Mouse (Mus musculus) left cerebral cortex, adult 11 months (tissue): ENCODE measurements around the gene Gm47985.

ENCODE experiments used
- DNase-seq: peaks from one replicate; pipeline ENCODE4 v3.0.0; 2022; ENCODE audit warnings: low spot score

The Gm47985 gene

DNA sequence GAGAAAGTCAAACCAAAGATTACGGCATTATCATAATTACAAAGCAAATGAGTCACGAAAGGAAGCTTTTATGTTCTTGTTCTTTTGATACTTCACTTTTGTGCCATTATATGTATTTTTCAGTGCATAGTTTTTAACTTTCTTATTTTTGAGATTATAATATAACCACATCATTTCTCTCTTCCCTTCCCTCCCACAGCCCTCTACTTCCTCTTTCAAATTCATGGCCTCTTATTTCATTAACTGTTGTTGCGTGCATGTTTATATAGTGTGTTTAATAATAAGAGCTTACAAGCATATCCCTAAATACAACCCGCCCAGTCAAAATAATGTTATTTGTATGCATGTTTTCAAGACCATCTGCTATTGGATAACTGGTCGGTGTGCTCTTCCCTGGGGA lies 36.7 kb downstream of the Gm47985 start:
- DNase-seq, result no peak

DNA sequence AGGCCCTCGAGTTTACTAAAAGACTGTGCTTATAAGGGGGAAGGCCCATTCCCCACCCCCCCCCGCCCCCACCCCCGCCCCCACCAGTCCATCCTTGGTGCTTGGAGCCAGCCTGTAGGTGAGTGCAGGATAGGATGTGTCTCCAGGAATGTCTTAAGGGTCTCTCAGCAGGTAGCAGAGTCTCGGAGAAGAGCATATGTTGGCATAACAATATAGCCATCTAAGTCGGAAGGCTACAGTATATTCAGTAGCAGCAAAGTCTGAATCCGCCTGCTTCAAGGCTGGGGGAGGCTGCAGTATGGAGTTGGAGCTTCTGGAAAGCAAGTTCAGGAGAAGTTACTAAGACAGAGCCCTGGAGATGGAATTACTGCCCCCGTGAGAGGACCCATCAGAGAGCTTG lies 37.8 kb downstream of the Gm47985 start:
- no peak for DNase-seq

DNA sequence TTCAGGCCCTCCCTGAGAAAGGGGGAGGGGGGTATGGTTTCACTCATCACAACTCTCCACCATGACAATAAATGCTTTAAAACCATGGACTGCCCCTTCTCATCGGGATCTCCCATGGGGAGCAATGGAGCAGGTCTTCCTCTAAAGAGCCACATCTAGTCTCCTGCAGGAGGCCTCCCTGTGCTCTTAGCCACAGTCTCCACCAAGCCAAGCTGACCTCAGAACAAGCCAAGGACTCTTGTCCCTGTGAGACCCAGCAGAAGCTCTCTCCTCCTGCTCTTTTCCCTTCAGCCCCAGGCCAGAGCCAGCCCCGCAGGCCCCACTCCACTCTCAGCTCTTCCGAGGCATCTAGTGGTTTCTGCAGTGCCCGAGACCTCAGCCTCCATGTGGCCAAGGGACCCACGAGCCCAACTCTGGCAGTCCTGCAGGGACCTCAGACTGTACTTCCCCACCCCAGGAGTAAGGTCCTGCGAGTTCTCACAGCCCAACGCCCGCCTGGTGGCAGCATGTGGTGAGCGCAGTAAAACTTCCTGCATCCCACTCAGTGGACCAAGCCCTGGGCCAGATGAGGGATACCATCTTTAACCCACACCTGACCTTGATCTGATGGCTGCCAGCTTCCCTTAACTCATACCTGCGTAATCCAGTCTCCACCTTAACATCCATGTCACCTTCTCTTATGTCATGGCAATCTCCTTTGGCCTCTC lies 40.4 kb downstream of the Gm47985 start:
- DNase-seq, result no peak

DNA sequence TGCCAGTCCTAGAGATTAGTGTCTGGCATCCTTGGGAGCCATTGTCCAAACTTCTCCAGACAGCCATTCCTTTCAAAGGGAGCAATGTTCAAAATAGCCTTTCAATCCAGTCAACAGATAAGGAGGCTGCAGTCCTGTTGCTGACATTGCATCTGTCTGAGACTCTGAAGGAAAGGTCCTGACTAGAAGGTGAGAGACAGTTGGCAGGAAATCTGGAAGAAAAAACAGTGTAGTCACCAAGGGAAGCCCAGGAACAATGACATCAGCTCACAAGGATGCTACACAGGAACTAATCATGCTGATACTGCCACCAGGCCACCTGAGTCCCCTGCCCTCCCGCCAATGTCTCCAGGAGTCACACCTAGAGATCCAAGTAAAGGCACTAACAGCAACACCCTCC lies 41.0 kb downstream of the Gm47985 start:
- no peak for DNase-seq

DNA sequence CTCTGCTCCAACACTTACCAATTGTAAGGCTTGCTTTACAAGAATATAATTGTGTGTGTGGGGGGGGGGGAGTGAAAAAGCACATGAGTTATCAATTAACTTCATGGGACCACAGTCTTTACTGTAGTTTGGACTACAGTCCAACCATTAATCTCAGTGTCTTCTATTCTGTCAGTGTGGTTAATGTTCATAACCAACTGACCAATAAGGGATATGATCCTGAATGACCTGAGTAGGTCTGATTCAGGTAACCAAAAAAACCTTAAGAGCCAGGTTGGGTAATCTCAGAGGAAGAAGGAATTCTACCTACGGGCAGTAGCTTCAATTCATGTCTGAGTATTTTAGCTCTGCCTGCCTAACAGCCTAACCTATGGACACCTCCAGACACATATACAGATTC lies 42.2 kb downstream of the Gm47985 start:
- DNase-seq, result no peak

DNA sequence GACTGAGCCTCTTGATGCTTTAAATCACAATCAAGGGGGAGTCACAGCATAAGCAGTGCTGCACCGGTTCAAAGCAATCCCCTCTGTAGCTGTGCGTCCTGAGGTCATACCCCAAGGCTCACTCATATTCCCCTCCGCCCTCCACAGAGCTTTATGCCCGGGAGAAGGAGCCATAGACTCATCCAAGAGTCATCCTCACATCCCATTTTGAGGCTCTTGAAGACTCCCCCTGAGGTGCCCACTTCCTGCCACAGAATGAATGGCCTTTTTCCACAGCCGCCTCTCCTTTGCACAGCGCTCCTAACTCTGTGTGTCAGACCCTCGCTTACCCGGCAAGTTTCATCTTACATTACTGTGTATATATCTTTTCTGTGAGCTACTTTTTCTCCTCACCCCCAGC lies 45.2 kb downstream of the Gm47985 start:
- DNase-seq, result no peak

DNA sequence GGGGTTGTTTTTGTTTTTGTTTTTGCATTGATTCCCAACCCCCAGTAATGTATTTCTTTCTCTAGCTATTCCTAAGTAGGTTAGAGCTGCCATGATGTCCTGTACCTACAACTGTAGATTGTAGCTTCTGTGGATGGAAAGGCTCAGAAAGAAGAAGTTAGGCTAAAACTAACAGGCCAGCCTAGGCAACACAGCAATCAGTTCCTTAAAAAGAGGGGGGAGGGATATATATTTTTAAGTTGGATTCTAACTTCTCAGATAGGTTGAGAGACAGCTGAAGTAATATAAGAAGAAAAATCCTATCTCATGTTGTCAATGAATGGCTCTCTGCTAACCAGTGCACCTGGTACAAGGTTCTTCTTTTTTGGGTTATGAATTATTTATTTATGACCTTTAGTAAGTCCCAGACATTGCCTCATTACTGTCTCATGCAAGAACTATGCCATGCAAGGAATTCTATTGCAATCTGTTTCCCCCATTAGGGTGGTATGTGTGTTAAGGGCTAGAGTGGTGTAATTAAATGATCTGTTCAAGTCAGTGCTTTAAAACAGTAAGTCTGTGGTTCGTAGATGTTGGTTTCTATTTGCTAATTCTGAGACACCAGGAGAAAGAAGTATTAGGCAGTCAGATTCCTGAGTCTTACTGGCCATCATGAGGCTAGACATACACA lies 46.1 kb downstream of the Gm47985 start:
- DNase-seq, result no peak

DNA sequence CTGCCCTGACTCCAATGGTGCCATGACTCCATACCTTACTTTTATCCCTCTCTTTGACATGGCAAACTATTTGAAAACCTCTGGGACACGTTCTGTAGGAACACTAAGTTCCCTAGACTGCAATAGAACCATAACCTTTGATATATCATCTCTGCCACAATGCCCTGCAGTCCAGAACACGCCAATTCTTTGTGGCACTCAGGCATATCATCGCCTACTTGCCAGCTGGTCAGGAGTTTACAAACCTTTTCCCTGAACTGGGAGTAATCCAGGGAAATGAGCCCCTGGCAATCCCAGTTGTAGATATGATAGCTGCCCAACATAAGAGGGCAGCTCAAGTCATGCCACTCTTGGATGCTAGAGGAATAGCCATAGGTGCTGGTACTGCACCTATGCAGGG lies 50.0 kb downstream of the Gm47985 start:
- DNase-seq, result no peak

DNA sequence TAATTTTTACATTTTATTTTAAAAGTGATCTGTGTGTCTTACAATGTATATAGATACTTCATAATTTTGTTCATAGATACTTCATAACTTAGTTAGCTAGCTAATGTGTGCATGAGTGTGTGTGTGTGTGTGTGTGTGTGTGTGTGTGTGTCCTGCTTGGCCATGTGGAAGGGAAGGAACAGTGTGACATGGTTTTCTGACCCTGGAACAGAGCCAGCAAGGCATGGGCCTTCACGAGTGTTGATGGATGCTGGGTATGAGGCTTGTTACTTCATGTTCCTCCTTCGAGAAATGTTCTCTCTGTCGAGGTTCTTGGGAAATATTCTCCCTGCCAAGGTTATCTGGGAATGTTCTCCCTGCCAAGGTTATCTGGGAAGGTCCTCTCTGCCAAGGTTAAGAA lies 51.4 kb downstream of the Gm47985 start:
- no peak for DNase-seq
